Mouse (Mus musculus) lung, postnatal 36 days (tissue): Measurements from ENCODE around the gene Six2.
A peak's percentile ranks its signal among the peaks of the same experiment; 100 is the strongest.

Experiments used
- DNase-seq: peaks from one replicate; pipeline ENCODE4 v3.0.0; 2022; ENCODE audit warnings: mixed read lengths

Six2 gene

DNA sequence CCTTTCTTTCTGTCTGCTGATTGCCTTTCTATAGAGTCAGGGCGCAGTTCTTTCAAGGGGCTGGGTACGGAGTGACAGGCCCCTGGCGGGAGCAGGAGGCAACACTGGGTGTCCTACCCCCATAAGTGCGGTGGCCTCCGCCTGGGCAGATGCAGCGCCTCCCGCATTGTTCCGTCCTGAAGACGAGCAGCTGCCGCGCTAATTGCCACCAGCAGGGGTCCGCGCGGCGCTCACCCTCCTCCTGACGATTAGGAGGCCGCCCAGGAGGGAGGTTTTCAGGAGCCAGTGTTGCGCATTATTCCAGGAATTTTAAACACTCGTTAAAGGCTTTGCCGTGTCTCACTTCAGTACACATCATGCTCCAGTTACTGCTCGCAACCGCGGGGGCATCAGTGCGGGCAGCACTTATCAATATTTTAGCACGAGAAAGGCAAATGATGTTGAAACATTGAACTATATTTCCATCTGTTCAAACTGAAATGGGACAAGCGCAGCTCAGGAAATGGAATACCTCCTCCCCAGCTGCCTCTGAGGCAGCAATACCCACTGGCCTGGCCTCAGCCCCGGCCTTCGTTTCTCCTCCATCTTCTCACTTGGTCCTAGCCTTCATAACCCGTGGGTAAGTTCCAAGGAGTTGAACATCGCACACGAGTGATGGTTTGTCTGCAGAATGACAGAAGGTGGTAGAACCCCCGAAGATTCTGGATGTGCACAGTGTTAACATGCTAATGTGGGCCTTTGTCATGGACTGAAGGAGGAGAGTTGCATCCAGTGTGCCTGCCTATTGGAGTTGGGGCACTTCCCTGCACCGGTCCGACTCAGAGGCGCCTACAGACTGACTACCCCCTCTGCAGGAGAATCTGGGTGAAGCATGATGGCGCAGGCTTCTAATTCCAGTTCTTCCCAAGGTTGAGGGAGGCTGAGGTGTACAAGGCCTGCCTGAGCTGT is 42.1 kb downstream of the Six2 start:
- DNase-seq, result peak; percentile 19

DNA sequence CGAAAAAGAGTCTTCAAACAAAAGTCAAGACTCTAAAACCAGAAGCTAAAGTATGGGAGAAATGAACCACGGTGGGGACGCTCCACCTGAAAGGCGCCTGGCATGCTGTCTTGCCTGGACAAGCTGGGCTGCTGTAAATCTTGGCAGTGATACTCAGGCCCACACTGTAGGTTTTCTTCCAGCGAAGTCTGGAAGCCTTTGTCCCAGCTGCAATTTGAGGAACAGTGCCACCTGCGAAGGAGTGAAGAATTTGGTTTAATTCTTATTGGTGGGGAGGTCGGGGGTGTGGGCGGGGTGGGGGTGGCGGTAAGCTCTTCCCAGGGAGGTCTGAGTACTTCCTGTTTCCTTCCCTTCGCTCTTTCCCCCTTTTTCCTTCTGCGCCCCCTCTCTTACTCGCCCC is 42.8 kb downstream of the Six2 start:
- no peak for DNase-seq

DNA sequence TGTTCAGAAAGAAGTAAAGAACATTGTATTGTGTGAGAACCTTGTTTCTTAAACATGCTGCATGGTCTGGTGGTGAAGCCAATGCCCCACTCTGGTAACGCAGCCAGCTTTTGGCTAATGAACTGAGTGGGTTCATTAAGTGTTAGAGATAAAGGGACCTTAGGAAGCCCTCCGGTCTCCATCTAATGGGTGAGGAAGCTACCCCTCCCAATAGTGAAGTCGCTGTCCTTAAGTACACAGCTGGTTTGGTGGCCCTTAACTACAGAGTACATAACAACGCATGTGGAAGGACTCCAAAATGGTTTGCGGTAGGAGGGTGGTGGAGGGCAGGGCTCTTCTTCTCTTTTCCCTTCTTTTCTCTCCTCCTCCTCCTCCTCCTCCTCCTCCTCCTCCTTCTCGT is 50.2 kb downstream of the Six2 start:
- no peak for DNase-seq
